Mouse (Mus musculus): Measurements from ENCODE around the gene Sppl2a. TPM values are rescaled to one million over a fixed set of nuclear protein-coding genes. Genes with fewer than 3 reads are reported as not detected.
"Not testable (repeated sequence)": the region's sequence is repeated elsewhere in the genome, so short reads cannot be mapped to it uniquely, and the experiment has no call there.

Gene Sppl2a
- total RNA-seq, 2 experiments from 2014 or later: 52.7 to 55.7 TPM

DNA sequence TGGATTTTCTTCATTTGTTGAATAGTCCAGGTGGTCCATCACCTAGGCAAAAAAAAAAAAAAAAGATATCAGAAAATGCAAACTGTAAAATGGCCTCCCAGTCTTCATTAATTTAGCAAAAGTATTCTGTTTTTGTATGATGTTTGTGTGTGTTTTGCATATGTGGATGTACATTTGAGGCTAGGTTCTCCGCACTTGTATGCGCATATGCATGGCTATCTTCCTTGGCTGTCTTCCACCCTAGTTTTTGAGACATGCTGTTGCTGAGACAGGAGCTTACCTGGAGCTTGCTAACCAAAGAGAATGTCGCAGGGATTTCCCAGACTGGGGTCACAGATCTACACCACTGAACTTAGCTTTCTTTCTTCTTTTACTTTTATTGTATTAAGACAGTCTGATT, 38.8 kb downstream of the Sppl2a start:
- no peak for DNase-seq

GRCm38 (mm10) chr2:126892316-126892715, 40.7 kb downstream of the Sppl2a start:
- DNase-seq: no peak

GRCm38 (mm10) chr2:126891743-126892142, 41.3 kb downstream of the Sppl2a start:
- no peak for DNase-seq

GRCm38 (mm10) chr2:126887141-126887540, 45.9 kb downstream of the Sppl2a start:
- no peak for DNase-seq

DNA sequence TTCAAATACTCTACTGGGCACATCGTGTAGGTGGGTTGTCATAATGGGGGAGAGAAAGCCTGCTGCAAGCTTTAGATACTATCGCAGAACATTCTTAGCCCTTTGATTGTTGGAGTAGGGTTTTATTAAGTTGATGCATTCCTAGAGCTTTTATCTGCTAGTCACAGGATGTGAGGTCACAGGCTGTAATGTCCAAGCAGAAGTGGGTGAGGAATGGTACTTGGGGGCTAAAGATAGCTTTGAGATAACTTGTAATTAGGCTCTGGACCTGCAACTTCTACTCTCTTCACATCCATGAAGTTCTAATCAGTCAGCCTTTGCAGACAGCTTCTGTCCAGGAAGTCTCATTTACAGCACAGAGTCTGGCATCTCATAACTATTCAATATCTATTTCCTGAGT, 47.2 kb downstream of the Sppl2a start:
- DNase-seq: no peak

GRCm38 (mm10) chr2:126882711-126883110, 50.3 kb downstream of the Sppl2a start:
- not testable (repeated sequence) for DNase-seq

DNA sequence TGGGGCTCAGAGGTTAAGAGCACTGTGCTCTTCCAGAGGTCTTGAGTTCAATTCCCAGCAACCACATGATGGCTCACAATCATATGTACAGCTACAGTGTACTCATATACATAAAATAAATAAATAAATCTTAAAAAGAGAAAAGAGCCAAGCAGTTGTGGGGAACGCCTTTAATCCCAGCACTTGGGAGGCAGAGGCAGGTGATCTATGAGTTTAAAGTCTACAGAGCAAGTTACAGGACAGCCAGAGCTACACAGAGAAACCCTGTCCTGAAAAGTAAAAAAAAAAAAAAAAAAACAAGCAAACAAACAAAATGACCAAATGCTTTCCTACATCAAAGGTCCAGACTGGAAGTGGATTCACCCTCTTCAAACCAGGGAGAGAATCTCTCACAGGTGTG, 55.0 kb downstream of the Sppl2a start:
- DNase-seq: no peak

- peak; percentile 91 for DNase-seq
Measured at GRCm38 (mm10) chr2:126875871-126876796, 56.9 kb downstream of the Sppl2a start, which contains the start of gene Trpm7. Gene Trpm7, minus strand, starts transcription at chr2:126876230.

- no peak for DNase-seq
Measured at GRCm38 (mm10) chr2:126875516-126875835, 57.6 kb downstream of the Sppl2a start.

- no peak for DNase-seq
Measured at GRCm38 (mm10) chr2:126874809-126875515, 58.1 kb downstream of the Sppl2a start.

- DNase-seq: no peak
Measured at GRCm38 (mm10) chr2:126866301-126866700, 66.7 kb downstream of the Sppl2a start.

DNA sequence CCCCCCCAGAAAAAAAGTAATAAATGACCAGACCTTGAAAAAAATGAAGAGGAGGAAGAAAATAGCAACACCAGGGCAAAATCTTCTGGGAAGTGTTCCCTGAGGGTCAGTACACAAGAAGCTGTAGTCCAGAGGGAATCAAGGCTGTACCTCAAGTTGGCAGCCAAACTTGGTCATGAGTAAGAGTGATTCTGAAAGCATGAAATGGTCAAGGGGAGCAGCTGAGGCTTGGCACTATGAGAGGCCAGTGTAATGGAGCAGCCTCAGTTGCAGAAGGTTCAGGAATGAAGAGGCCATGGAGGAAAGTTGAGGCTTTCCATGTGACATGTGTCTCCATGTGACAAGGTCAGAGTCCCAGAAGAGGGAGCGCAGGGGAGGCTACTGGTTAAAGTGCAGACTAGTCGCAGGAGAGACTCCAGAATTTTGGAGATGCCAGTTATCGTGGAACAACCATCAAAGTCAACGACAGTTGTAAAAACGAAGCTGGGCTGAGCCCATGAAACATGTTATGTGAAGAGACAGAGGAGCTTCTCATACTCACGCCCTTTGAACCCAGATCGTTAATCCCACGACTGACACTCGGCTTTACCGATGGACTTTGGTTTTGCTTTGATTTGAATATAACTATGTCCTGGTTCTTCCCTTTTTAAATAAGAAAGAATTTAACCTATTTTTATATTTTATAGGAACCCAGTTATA, 67.4 kb downstream of the Sppl2a start:
- DNase-seq: no peak

DNA sequence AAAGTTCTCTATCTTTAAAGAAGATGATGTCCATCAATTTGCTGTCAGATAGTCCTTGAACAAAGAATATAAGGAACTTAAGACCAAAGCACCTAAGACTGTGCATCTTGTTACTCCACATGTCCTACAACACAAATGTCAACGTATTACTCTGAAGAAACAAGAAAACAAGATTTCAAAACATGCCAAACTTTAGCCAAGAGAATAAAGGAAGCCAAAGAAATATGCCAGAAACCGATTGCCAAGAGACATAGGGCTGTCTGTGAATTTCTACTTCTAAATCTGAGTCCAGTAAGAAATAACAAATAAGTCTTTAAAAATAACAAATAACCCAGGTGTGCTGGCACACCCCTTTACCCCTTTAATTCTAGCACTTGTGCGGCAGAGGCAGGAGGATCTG, 68.0 kb downstream of the Sppl2a start:
- DNase-seq: no peak

DNA sequence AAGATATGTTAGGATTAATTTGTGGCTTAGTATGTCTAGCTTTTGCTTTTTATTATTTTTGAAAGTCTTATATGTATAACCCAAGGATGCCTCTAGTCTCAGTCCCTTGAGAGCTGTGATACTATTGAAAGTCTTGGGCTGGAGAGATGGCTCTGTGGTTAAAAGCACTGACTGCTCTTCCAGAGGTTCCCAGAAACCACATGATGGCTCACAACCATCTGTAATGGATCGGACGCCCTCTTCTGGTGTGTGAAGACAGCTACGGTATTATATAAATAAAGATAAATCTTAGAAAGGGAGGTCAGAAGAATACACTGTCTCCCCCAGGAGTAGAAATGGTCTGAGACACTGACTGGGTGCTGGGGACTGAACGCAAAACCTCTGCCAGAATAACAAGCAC, 88.3 kb downstream of the Sppl2a start:
- no peak for DNase-seq

Small RNA genes within 50 kb of the gene (microRNA-seq; reads per million reads assigned to microRNA genes)
- 0 to 0.32 reads per million in 2 experiments for gene Mir3473g

Other genes starting within 250 kb of the Sppl2a start
- 10 to 100 TPM; 19.8 to 24.8 TPM for gene Usp8, start 225.9 kb downstream of the Sppl2a start, total RNA-seq (2021)
- gene Usp50, start 149.8 kb downstream of the Sppl2a start, total RNA-seq (2021): not detected
- gene Trpm7, start 57.0 kb downstream of the Sppl2a start, total RNA-seq (2021): 10 to 100 TPM; 27.2 to 37.3 TPM
- gene Ap4e1, start 75.5 kb upstream of the Sppl2a start, total RNA-seq (2021): 10 to 100 TPM in 1 of 2 experiments, 1 to 10 TPM in 1; 9.8 to 11.8 TPM
- gene Blvra, start 137.4 kb upstream of the Sppl2a start, total RNA-seq (2021): 10 to 100 TPM; 15.5 to 16.4 TPM
- gene Ncaph, start 200.7 kb upstream of the Sppl2a start, total RNA-seq (2021): 10 to 100 TPM in 1 of 2 experiments, 1 to 10 TPM in 1; 9.0 to 12.5 TPM
- 1 to 10 TPM; 6.7 to 8.0 TPM for gene Itpripl1, start 210.2 kb upstream of the Sppl2a start, total RNA-seq (2021)

Measured in gastrocnemius, postnatal 10 days (tissue).